Mouse (Mus musculus) MN1 (cell line): Measurements from ENCODE around the gene Commd2.

Experiments used
- DNase-seq: peaks from one replicate; pipeline ENCODE4 v3.0.0-alpha.2; 2016; ENCODE audit warnings: low spot score

Commd2 gene

DNA sequence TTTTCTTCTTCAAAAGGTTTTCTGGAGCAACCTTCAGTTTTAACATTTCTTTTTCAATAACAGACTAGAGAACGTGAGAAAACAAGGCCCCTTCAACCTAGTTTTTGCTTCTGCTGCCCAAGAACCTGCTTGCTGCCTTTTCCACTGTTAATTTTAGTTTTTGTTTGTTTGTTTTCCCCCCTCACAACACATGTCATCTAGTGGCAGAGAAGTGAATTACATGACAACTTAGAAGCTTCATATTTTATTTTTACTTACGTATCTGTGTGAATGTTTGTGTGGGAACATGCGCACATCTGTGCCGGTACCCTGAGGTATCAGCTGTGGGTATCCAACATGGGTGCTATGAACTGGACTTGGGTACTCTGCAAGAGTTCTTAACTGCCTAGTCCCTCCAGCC is 35.9 kb downstream of the Commd2 start:
- no peak for DNase-seq

- no peak for DNase-seq
Observed at GRCm38 (mm10) chr3:57612430-57612997, 39.0 kb downstream of the Commd2 start.

DNA sequence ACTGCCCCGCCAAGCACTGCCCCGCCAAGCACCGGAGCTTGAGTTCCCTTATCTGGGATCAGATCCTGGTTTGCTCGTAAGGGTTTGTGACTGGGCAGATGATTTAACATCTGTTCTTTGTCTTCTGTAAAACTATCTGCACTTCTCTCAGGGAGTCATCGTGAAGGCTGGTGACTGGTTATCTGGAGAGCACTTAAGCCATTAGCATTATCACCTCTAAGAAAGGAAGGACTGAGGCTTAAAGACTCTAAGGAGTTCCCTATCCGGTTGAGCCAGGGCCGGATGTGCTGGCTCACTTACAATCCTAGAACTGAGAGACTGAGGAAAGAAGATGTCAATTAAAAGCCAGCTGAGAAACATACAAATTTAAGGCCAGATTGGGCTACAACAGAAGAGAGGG is 39.7 kb downstream of the Commd2 start:
- DNase-seq = peak; percentile 21

DNA sequence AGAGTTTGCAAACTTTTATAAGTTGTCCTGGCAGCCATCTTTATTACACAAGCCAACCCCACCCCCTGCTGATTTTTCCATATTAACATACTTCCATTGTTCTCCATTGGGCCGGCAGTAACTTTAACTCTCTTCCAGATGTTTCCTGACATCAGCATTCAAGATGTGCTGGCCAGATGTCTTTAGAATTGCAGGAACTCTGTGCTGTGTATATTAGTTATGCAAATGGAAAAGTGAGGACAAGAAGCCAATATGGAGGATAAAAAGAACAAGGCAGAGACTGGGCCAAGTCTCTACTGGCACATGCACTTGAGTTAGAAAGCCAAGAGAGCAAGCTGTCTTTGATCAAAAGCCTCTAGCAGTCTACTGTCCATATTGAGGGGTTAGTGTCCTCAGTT is 46.9 kb downstream of the Commd2 start:
- DNase-seq = no peak

- DNase-seq = no peak
Observed at GRCm38 (mm10) chr3:57603891-57604617, 47.5 kb downstream of the Commd2 start.

DNA sequence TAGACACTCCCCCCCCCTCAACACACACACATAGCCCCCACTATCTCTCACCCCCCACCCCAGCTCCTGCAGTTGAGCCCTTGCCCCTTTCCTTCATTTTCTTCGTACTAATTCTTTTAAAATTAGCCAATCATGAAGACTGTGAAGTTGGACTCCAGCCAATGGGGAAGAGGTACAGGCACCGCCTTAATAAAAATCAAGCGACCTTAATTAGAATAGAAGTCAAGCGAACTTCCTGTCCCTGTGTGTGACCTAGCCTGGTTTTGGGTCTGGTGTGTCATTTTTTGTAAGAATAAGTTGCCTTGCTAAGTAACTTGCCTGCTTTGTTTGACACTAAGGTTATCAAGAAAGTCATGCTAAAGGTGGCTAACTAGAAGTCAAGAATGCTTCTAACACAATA is 48.9 kb downstream of the Commd2 start:
- DNase-seq = no peak

DNA sequence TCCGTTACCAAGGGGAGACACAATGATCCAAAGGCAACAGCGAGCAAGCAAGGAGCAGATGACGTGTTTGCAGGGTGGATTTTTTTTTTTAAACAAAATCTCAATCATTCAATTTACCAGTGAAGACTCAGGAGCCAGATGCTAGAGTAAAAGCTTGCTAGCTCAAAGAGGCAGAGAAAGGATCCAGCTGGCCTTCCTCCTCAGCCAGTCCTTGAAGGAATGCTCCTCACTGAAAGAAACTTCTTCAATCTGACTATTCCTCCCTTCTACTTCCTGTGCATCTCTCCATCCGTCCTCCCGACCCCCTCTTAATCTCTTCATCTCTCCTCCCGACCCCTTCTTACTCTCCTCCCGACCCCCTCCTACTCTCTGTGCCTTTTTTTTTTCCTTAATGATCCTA is 54.9 kb downstream of the Commd2 start:
- DNase-seq = no peak

GRCm38 (mm10) chr3:57595506-57595905 is 56.0 kb downstream of the Commd2 start:
- DNase-seq = no peak
